Mouse (Mus musculus): ENCODE measurements around the gene Camta2. TPM values are rescaled to one million over a fixed set of nuclear protein-coding genes. Genes with fewer than 3 reads are reported as not detected.

Gene Camta2
- total and polyA plus RNA-seq, 3 experiments: 32.5 to 37.9 (median 37.8) TPM

GRCm38 (mm10) chr11:70701221-70701955, 13.5 kb upstream of the Camta2 start:
- DNase-seq: peak in 1 of 2 experiments; percentile 31
- H3K4me1 ChIP-seq (ENCODE audit: control insufficient read depth, insufficient read depth, low read length): peaks cover 6% of the 10 kb centered on the region
- no peak for TF ChIP-seq POLR2A (IDR thresholded peaks at IDR 0.05; ENCODE audit: insufficient read depth, low read depth, low read length)
- no peak for TF ChIP-seq EP300 (IDR thresholded peaks at IDR 0.05; ENCODE audit: insufficient read depth, low read depth, low read length)
- TF ChIP-seq CTCF (IDR thresholded peaks at IDR 0.05): no peak
- 4% methylated on average over 10 of the region's 10 CpGs for WGBS
- peak overlapping the region; percentile 92 for H3K4me3 ChIP-seq
- H3K27me3 ChIP-seq (ENCODE audit: control insufficient read depth, insufficient read depth, low read length): no peaks in the 10 kb centered on the region
- peaks cover 5% of the 10 kb centered on the region; the same call in 1 of the 2 replicates for H3K36me3 ChIP-seq (ENCODE audit: control insufficient read depth, insufficient read depth, low read length)
- intact Hi-C loops (cut with DNase I): loop anchor here (2.0 kb wide), 1 partner anchor 55 kb away; the partner anchor contains the start of genes Rnf167 and Slc25a11
- H3K79me2 ChIP-seq (replicated peaks; ENCODE audit: control insufficient read depth, insufficient read depth, low read length): peaks cover 2% of the 10 kb centered on the region; the same call in 1 of the 2 replicates
- peak overlapping the region; percentile 91 for H3K9ac ChIP-seq (ENCODE audit: low read depth, low read length)
- peak overlapping the region; percentile 100 for H3K27ac ChIP-seq

DNA sequence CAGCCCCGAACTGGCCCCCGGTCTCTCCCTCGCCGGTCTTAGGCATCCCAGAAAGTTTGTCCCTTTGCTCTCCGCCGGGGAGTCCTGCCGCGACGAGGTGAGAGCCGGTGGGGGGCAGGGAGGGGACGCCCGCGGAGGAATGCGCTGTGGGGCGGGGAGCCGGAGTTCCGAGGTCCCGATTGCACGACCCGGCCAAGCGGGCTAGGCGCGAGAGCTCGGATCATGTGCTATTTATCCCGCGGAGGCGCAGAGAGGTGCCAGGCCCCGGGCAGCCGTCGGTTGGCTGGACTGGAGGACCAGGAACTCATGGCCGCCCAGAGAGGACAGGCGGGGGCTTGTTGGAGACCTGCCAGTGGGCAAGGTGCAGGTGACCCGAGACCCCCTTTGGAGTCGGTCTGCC, 12.7 kb upstream of the Camta2 start:
- intact Hi-C loops (cut with DNase I): loop anchor here (1.0 to 2.0 kb wide), 3 partner anchors 12 to 54 kb away; partner anchors contain the start of genes Camta2, Rnf167, Slc25a11 and Spag7
- peaks cover 2% of the 10 kb centered on the region; the same call in 1 of the 2 replicates for H3K79me2 ChIP-seq (replicated peaks; ENCODE audit: control insufficient read depth, insufficient read depth, low read length)
- H3K27me3 ChIP-seq (ENCODE audit: control insufficient read depth, insufficient read depth, low read length): no peaks in the 10 kb centered on the region
- H3K36me3 ChIP-seq (ENCODE audit: control insufficient read depth, insufficient read depth, low read length): peaks cover 5% of the 10 kb centered on the region; the same call in 1 of the 2 replicates
- peaks cover 6% of the 10 kb centered on the region for H3K4me1 ChIP-seq (ENCODE audit: control insufficient read depth, insufficient read depth, low read length)
- H3K4me3 ChIP-seq: peak overlapping the region; percentile 92
- TF ChIP-seq EP300 (IDR thresholded peaks at IDR 0.05; ENCODE audit: insufficient read depth, low read depth, low read length): no peak
- TF ChIP-seq POLR2A (IDR thresholded peaks at IDR 0.05; ENCODE audit: insufficient read depth, low read depth, low read length): peak; percentile 59; the same call in 1 of the 2 replicates
- no peak for TF ChIP-seq CTCF (IDR thresholded peaks at IDR 0.05)
- H3K9ac ChIP-seq (ENCODE audit: low read depth, low read length): peak overlapping the region; percentile 91
- WGBS: under 1% methylated on average over 34 of the region's 34 CpGs
- peak overlapping the region; percentile 100 for H3K27ac ChIP-seq
- DNase-seq: peak; percentile 86 to 89

DNA sequence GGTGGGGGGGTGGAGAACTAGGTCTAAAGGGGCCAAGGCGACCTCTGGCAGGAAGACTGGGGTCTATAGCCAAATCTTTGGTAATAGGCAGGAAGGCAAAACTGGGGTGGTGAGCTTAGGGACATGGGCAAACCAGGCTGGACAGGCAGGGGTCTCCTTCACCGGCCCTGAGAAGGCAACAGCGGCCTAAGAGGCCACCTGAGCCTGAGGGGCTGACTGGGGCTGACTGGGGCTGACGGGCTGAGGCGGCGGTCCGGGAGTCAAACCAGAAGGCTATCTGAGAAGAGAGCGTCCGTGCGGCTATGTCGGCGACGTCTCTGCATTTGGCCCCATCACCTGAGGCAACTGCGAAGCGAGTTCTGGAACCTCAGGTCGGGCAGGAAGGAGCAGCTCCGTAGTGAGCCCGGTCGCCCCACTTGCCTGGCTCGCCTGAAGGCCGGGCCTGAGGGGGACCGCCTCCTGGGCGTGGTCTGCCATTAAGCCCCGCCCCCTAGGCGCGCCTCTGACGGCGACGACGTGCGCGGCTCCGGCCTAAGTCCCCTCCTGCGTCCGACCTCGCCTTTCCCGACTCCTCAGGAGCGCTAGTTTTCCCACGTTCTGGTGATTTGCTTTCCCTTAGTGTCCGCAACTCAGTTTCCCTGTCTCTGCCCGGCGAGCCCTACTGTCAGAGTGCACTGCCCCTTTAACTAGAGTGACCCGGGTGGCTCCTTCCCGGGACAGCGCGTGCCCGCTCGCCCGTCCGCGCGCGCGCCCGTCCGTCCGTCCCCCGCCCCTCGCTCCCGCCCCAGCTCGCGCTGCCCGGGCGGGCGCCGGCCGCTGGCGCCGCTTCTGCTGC, 12.0 kb upstream of the Camta2 start, which contains the start of the genes Inca1 and Kif1c:
Gene Inca1, minus strand, starts transcription at position 434 of the 835 bp plus-strand sequence.
Gene Kif1c, plus strand, starts transcription at position 827 of the 835 bp plus-strand sequence.
- Histone ChIP-seq H3K9ac (ENCODE audit: low read depth, low read length) (peak within 1 kb of the TSS; percentile 91), H3K4me1 (ENCODE audit: control insufficient read depth, insufficient read depth, low read length) (peaks cover 6% of the 10 kb centered on the region), H3K79me2 (replicated peaks; ENCODE audit: control insufficient read depth, insufficient read depth, low read length) (peaks cover 2% of the 10 kb centered on the region; the same call in 1 of the 2 replicates), H3K36me3 (ENCODE audit: control insufficient read depth, insufficient read depth, low read length) (peaks cover 5% of the 10 kb centered on the region; the same call in 1 of the 2 replicates), H3K4me3 (peak within 1 kb of the TSS; percentile 92), H3K27ac (peak within 1 kb of the TSS; percentile 100), H3K27me3 (ENCODE audit: control insufficient read depth, insufficient read depth, low read length) (no peaks in the 10 kb centered on the region)
- 2% methylated on average over 69 of the region's 69 CpGs for WGBS
- intact Hi-C loops (cut with DNase I): loop anchor here (1.0 to 2.0 kb wide), 3 partner anchors 12 to 53 kb away; partner anchors contain the start of genes Camta2, Rnf167, Slc25a11 and Spag7
- TF ChIP-seq EP300 (IDR thresholded peaks at IDR 0.05; ENCODE audit: insufficient read depth, low read depth, low read length): peak; percentile 84; the same call in 1 of the 2 replicates
- no peak for TF ChIP-seq CTCF (IDR thresholded peaks at IDR 0.05)
- TF ChIP-seq POLR2A (IDR thresholded peaks at IDR 0.05; ENCODE audit: insufficient read depth, low read depth, low read length): peak; percentile 97
- peak; percentile 97 to 99 for DNase-seq

DNA sequence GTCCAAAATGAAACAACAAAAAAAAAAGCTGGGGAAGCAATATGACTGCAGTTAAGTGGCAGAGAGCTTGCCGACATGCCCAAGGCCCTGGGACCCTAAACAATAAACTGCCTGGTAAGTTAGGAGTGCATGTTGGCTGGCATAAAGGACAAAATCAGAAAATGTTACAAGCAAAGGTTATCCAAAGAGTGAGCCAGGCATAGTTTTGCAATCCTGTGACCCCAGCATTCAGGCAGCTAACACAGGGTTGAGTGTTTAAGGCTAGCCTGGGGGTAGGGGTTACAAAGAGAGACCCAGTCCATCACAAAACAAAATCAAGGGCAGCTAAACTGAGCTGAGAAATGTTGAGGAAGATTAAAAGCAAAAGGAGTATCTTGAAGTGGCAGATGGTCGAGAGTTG, 11.1 kb upstream of the Camta2 start:
- intact Hi-C loops (cut with DNase I): no loop called here
- H3K9ac ChIP-seq (ENCODE audit: low read depth, low read length): no peak overlapping the region
- H3K4me3 ChIP-seq: no peak overlapping the region
- WGBS: 93% methylated on average over 2 of the region's 2 CpGs
- TF ChIP-seq CTCF (IDR thresholded peaks at IDR 0.05) (no peak), EP300 (IDR thresholded peaks at IDR 0.05; ENCODE audit: insufficient read depth, low read depth, low read length) (no peak), POLR2A (IDR thresholded peaks at IDR 0.05; ENCODE audit: insufficient read depth, low read depth, low read length) (no peak)
- H3K27me3 ChIP-seq (ENCODE audit: control insufficient read depth, insufficient read depth, low read length): no peaks in the 10 kb centered on the region
- no peak overlapping the region for H3K27ac ChIP-seq
- H3K79me2 ChIP-seq (replicated peaks; ENCODE audit: control insufficient read depth, insufficient read depth, low read length): peaks cover 2% of the 10 kb centered on the region; the same call in 1 of the 2 replicates
- no peak for DNase-seq
- peaks cover 5% of the 10 kb centered on the region; the same call in 1 of the 2 replicates for H3K36me3 ChIP-seq (ENCODE audit: control insufficient read depth, insufficient read depth, low read length)
- H3K4me1 ChIP-seq (ENCODE audit: control insufficient read depth, insufficient read depth, low read length): peaks cover 6% of the 10 kb centered on the region

DNA sequence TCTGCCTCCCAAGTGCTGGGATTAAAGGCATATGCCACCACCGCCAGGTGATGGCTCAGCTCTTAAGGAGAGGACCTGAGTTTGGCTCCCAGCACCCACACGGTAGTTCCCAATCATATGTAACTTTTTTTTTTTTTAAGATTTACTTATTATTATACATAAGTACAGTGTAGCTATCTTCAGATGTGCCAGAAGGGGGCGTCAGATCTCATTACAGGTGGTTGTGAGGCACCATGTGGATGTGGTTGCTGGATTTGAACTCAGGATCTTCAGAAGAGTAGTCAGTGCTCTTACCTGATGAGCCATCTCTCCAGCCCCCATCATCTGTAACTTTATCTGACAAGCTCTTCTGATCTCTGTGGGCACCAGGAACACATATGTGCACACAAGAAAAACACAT, 9.5 kb upstream of the Camta2 start:
- intact Hi-C loops (cut with DNase I): no loop called here
- DNase-seq: no peak
- H3K4me3 ChIP-seq: no peak overlapping the region
- H3K36me3 ChIP-seq (ENCODE audit: control insufficient read depth, insufficient read depth, low read length): no peaks in the 10 kb centered on the region
- H3K79me2 ChIP-seq (replicated peaks; ENCODE audit: control insufficient read depth, insufficient read depth, low read length): peaks cover 2% of the 10 kb centered on the region; the same call in 1 of the 2 replicates
- H3K27ac ChIP-seq: no peak overlapping the region
- no peak overlapping the region for H3K9ac ChIP-seq (ENCODE audit: low read depth, low read length)
- no peaks in the 10 kb centered on the region for H3K27me3 ChIP-seq (ENCODE audit: control insufficient read depth, insufficient read depth, low read length)
- 77% methylated on average over 3 of the region's 3 CpGs for WGBS
- H3K4me1 ChIP-seq (ENCODE audit: control insufficient read depth, insufficient read depth, low read length): peaks cover under 1% of the 10 kb centered on the region; the same call in 1 of the 2 replicates
- TF ChIP-seq CTCF (IDR thresholded peaks at IDR 0.05) (peak; percentile 41), POLR2A (IDR thresholded peaks at IDR 0.05; ENCODE audit: insufficient read depth, low read depth, low read length) (no peak)
